Mouse (Mus musculus) kidney, adult 9 months (tissue): ENCODE results near the gene Gm5414.

ENCODE experiments used
- DNase-seq: peaks from one replicate; pipeline ENCODE4 v3.0.0; 2022

The Gm5414 gene

GRCm38 (mm10) chr15:101627884-101628283 lies at the start of gene Gm5414:
Gene Gm5414 (minus strand): TSS chr15:101628188.
- no peak for DNase-seq

GRCm38 (mm10) chr15:101675978-101676377 lies 48.0 kb upstream of the Gm5414 start:
- no peak for DNase-seq

- DNase-seq, result no peak
These were observed 24.8 kb upstream of the Gm5414 start for GRCm38 (mm10) chr15:101652736-101653265.

- no peak for DNase-seq
These were observed 19.3 kb upstream of the Gm5414 start, which contains the start of gene Gm5478 for GRCm38 (mm10) chr15:101647280-101647679. Gene Gm5478 (minus strand): TSS chr15:101647380.

- DNase-seq, result no peak
These were observed 28.9 kb downstream of the Gm5414 start for GRCm38 (mm10) chr15:101599123-101599522.

GRCm38 (mm10) chr15:101588216-101588615 lies 39.8 kb downstream of the Gm5414 start:
- DNase-seq, result peak; percentile 4

GRCm38 (mm10) chr15:101584456-101584855 lies 43.5 kb downstream of the Gm5414 start:
- no peak for DNase-seq

GRCm38 (mm10) chr15:101583211-101583965 lies 44.6 kb downstream of the Gm5414 start:
- no peak for DNase-seq

GRCm38 (mm10) chr15:101581701-101582100 lies 46.3 kb downstream of the Gm5414 start:
- DNase-seq, result no peak

GRCm38 (mm10) chr15:101575506-101575905 lies 52.5 kb downstream of the Gm5414 start:
- DNase-seq, result no peak
